Mouse (Mus musculus) urinary bladder, postnatal 36 days (tissue): ENCODE measurements at regions not wholly inside any gene's neighbourhood (a gene's known extent, or its start where the extent isn't known, plus 50 kb on each side); places are given as distances from the start of the nearest gene placed in this dataset.
A peak's percentile ranks its signal among the peaks of the same experiment; 100 is the strongest.

Source experiments
- DNase-seq, 2 experiments: peaks; one replicate each; pipeline ENCODE4 v3.0.0; 2022; ENCODE audit warnings: low spot score in 2 of 2, mixed read lengths in 1 of 2

DNA sequence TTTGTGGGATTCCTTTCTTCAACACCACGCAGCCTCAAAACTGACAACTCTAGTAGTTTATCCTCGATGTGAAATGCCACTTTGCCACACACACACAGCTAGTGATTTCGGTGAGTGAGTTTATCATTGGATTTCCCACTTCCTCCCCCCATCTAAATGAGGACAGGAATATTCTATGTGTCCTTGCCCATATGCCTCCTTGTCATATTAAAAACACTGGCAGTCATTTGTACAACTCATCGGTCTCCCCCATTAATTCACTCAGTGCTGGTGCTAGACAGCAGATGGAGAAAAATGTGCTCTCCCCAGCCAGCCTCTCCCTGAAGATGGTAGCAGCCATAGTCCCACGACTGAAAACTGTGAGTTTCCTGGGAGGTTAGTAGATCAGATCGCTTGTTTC lies 496.0 kb upstream of the Sox11 start:
- no peak for DNase-seq

DNA sequence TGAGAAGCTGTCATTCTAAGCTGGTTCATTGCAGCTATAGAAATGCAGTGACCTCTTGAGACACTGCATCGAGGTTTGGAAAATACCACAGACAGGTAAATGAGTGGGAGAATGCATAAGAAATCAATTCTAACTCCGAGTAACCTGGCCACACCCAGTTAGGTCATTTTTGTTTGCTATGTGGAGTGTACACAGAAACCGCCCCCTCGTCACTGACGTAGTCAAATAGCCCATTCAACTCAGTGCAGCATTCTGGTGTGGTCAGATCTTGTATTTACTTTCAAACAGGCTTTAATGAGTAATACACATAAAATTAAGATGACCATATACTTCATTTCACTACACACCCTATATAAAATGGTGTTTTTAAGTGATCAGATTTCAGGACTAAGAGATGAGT lies 483.8 kb upstream of the Sox11 start:
- DNase-seq, result peak; percentile 49 to 63

DNA sequence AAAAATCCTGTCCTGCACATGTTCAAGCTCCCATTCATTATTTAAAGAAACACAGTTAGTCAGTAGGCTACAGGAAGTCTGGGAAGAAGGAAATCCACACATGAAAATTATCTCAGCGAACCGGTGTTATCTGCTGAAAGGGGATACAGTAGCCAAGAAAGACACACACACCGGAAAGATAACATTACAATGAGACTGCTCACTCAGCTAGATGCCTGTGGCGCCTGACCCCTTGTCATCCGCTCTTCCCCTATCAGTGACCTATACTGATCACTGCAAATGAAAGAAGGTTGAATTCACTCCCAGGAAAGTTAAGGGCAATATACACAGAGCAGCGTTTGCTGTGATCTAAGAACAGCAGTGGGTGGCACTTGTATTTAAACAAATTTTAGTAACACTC lies 481.0 kb upstream of the Sox11 start:
- DNase-seq, result no peak

DNA sequence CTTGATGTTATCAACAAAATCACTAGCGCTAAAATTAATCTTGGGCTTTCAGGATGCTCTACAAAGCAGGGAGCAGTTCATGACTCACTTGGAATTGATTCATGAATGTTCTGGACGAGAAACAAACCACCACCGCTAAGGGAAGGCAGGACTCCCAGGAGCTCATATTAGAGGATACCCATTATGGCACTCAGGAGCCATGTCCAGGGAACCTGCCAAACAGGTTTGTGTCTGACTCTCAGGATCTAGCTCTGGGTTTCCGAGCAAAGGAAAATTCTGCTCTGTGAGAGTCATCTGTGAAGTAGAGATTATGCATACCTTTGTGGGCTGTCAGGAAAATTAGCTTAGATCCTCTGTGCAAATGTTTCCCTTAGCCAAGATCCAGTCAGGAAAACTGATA lies 454.3 kb upstream of the Sox11 start:
- DNase-seq, result peak in 1 of 2 experiments; percentile 12

DNA sequence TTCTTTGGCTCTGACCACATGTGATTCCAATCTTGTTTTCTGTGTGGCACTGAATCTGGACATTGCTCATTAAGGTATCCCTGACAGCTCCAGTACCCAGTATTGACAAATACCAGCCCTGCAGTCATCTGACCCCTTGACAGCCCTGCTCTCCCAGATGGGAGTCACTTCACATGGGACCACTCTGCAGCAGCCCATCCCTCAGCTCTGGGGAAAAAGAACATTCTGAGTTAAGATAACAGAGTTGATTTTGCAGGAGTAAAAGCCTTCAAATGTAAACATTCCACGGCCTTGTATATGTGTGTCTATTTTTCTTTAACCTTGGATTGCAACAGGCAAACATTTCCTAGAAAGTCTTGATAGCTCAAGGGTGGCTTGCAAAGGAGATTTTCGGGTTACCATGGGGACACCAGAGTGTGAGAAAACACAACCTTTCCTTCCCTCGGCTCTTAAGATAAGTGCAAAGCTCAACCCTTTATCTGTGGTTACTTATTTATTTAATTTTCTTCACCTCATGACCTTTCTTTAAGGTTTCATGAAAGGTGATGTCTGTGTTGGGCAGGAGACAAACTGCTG lies 444.4 kb upstream of the Sox11 start:
- no peak for DNase-seq

DNA sequence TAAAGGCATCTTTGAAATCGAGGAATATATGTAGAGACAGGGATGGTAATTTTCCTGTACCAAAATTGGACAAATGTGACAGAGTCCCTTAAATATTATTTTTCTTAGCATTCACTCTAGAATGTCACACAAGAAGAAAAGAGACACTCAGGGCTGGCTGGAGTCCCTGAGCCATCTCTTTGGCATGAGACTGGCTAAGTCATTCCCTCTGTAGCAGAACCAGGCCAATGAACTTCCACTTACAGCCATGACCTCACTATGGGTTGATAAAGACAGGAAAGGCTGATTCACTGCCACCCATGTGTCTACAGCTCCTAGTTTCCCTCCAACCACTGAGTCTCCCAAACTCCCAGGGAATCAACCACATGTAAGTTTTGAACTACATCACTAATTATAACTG lies 438.4 kb upstream of the Sox11 start:
- DNase-seq, result no peak

DNA sequence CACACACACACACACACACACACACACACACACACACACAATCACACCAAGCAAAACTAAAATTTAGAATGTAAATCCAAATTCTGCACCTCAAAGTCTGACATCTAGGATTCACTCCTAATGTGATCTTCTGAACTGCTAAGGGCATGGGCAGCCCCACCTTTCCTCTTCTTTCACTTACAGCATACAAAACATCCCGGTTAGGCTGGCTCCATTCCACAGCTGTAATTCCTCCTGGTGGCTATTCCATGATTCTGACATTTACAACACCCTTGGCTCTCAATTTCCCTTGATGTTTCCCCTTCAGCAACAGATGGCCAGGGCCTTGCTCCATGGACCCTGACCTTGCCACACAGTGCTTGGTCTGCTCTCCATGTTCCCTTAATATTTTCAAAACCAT lies 423.6 kb upstream of the Sox11 start:
- no peak for DNase-seq

DNA sequence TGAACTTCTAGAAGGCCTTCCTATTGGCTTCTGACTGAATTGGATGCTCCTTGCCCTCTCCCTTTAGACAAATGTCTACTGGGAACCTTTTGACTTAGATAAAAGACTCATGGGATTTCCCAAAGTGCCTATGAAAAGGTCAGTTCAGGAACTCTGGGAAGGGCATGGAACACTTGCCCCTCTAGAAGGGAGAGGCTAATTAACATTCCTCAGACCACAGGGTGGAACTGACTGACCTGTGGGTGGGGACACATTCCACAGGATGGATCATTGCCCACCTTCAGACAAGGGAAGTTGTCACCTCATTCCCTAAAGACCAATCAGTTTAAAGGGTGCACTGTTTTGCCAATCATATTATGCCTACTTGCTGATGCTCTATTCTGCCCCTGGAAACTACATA lies 416.6 kb upstream of the Sox11 start:
- no peak for DNase-seq

DNA sequence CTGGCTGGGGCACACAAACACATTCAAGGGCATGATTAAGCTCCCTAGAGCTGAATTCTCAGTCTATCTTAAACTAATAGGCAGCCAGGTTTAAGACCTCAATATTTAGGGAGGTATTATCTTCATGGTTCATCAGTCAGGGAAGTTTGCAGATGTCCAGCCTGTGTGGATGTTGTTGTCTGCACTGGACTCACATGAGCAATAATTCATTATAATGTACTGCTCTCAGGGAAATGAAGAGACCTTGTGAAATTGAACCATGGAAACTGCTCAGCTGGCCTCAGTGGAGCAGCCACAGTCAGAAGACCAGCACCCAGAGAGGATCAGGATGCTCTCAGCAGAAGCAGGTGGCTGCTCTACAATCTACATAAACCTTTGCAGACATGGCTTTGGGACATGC lies 415.3 kb upstream of the Sox11 start:
- DNase-seq, result no peak

DNA sequence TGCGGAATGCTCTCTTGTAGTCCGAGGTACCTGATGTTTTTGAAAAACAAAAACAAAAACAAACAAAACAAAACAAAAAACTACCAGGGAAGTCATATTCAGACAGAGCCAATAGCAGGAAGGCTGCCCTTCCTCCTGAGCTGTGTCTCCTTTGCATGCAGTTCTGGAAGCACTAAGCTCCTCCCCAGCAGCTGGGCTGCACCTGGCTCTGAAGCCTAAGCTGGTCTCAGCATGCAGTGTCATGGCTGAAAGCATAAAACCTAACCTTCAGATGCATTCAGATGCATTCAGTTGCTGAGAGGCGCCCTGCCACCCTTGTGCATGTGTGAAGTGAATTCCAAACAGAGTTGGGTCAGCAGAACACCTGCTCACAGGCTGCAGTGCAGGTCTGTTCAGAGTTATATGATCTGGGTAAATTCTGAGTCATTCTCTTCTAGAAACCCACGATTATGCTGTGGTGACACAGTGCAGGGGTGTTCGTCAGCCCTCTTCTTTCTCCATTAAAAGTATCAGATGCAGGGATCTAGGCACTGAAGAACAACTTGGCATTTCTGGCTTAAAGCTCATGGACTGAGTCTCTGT lies 382.3 kb upstream of the Sox11 start:
- no peak for DNase-seq

DNA sequence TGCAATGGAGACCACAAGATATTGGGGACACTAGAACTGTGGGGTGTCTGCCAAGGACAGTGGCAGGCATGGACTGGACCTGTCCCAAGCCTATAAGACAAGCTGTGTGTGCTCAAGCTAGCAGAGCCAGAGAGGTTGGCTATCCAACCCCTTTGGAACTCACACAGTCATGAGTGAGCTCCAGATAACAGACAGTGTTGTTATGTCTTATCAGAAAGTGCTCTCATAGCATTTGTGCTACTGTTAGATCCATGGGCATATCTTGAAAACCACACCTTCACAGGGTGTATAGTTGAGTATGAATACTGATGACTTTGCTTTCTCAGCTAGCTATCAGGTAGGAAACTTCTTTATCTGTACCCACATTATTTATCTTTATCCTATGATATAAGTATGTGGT lies 338.1 kb upstream of the Sox11 start:
- no peak for DNase-seq

DNA sequence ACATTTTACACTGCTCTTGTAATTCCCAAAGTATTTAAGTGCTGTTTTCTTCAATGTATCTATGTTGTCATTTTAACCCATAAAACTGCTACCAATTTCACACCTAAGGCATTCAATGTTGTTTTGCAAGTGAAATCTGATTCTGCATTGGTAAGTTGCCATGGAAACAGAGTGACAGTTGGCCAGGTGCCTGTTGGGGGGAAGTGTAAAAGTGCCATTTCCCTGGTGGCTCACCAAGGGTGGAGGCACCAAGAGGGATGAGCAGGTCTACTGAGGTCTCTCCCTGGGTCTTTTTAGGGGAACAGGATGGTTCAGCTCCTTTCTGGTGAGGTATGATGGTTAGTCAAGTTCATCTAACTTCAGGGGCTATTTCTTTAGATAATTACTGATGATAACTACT lies 331.0 kb upstream of the Sox11 start:
- DNase-seq, result no peak

DNA sequence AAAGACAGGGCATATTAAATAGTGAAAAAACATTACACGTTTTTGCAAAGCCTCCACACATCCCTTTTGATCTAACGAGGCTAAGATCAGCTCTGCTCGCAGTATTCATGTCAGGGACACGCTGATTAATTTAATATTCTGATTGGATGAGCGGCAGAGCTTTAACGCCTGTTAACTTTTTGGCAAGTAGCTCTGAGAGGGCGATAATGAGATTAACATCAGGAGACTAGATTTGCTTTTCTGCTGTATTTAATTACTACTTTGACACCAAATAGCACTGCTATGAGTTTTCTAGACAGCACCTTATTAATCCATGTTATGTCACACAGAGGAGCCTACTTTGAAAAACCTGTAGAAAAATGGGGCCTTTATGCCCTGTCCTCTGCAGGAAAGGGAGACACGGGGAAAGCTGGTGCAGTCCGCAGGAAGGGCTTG lies 328.3 kb upstream of the Sox11 start:
- DNase-seq, result no peak

DNA sequence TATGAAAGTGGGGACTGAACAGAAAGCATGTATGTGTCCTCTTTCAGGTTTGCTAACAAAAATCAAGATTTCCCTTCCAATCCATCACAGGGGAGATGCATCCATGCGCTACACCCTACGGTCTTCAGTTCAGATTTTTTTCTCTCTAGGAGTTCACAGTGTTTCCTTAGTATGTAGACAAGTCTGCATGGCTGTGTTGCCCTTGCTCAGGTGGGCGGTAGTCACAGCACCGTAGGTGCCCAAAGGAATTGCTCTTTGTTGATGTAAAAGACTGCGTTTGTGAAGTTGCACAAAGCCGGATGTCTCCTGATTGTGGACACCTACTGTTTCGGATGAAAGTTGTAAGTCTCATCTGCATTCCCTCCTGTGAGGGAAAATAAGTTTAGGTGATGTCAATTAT lies 327.8 kb upstream of the Sox11 start:
- DNase-seq, result no peak

DNA sequence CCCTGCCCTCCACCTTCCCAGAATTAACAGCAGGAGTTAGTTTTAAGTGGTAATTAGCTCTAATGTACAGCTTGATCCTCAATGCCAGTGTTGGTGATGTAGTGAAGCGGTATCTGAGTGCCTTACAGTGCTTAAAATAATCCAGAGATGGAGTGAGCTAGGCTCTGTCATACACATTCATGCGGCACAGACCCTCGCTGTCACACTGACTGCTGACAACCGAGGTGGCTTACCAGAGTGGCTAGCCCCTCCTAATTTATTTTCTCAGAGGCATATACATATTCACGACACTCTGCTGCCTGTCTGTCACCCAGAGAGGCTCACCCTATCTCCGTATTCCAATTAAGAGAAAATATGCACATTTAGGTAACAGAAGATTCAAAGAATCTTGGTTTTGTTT lies 327.2 kb upstream of the Sox11 start:
- no peak for DNase-seq

DNA sequence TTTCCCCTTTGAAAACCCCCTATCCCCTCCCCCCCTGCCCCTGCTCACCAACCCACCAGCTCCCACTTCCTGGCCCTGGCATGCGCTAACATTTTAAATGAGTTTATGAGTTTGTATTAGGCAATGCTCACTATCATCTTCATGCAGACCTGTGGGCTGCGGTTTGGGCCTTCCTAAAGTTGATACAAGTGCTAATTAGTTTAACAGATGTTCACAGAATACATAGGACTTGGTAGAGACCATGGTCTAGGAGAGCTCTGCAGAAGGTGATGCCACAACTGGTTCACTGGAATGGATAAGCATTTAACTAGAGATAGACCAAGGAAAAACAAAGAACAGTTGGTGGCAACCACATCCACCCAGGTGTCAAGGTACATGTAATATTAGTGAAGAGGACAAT lies 324.1 kb upstream of the Sox11 start:
- DNase-seq, result no peak

DNA sequence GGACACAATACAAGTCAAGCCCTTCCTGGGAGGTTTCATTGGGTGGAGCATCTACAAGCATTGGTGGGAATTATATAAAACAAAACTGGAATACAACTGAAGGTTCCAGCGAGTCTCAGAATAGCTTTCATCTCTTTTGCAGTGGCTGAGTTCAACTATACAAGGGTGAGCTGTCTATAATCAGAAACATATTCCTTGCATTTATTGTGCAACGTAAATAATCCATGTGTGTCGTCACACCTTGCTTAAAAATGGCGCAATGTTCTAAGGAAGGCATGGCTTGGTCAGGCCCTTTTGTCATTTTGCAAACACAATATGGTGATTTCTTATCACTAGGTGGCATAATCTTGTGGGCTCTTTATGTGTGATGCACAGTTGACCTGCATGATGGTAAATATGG lies 320.8 kb upstream of the Sox11 start:
- DNase-seq, result no peak

DNA sequence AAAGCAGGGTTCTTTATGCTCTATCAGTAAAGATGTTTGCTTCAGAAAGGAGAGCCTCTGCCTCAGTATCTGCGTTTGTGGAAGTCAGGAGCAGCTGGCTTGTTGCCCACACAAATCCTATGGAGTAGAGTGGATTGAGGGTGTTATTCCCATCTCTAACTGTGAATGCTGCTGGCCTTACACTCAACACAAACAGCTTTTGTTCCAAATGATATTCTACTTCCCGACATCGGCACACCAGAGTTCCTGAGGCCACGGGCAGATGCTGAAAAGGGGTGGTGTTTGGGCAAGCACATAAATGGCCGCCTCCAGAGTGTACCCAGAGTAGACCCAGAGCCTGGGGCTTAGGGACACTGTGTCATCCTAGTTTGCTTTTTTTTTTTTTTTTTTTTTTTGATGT lies 320.3 kb upstream of the Sox11 start:
- no peak for DNase-seq

DNA sequence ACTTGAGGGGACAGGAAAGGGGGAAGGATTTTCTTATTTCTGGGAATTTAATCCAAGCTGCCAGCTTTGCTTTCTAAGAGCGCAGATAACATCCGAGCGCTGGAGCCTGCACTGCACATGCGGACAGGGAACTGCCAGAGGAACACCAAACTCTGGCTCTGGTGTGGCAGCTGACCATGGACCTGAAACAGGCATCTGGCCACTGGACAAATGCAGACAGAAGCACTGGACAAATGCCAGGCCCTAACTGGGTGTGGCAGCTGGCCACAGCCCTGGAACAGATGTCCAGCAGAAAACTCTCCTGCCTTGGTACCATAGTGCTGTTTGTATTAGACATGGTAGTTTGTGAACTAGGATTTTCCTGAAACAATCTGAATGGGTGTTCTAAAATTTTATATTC lies 315.2 kb upstream of the Sox11 start:
- DNase-seq, result peak in 1 of 2 experiments; percentile 8

DNA sequence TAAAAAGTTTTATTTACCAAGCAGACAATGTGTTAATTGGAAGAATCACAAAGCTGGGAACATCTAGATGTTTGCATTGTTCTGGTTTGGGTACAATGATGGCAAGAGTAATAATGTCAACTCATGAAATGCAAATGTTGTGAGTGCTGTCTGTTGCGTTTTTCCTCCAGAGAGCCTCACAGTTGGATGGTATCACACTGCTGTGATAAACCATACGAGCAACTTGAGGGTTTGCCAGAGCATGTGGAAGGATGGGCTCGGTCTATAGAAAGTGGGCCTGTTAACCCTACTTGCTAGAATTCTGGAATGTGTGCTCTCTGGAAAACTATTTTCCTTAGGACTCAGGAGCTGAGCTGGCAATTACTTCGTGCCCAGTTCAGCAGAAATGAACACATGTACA lies 311.2 kb upstream of the Sox11 start:
- DNase-seq, result no peak

DNA sequence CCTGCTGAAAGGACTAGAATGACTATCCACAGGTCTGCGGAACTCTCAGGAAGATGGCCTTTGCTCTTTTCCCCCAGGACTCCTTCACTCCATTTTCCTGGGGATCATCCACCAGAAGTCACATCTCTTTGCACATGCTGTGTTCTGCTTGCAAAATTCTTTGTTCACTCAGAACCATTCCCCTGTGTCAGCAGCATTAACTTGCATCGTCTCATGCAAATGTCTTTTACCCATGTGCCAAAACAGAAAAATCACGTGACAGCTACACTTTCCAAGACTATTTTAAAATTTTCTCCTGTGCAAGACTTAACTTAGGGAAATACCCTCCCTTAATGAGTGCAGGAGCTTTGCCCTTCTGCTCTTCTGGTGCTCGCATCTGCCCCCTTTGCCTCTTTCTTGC lies 306.2 kb upstream of the Sox11 start:
- DNase-seq, result no peak

DNA sequence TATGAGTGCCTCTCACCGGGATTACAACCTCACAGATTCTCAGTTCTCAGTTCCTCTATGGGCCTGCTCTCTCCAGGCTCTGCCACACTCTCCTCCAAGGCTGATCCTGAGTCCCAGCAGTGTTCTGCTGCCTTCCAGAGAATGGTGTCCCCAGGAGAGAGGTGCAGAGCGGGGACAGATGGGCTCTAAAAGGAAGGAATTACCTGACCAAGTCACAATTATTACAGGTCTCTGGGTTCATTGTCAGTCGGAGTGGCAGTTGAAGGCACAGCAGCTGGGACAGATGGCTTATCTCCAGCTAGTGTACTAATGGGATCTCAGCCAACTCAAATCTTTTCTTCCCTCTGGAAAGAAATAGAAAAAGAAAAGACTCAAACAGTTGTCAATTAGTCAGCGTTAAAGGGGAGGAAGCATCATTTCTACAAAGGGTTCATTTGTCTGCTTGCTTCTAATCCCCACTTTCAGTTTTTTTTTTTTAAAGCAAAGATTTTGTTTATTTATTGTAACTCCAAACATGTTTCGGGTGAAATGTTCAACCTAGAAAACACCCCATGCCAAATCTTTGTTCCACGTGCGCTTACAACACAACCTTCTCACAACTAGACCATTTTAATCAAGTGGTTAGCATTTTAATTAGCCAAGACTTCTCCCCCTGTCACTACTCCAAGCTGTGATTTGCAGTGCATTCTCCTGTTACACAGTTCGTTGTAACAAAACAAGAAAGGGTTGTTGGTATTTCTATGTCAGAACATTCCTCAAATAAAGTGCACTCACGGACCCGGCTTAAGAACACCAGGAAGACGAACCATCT lies 304.3 kb upstream of the Sox11 start:
- DNase-seq, result no peak

DNA sequence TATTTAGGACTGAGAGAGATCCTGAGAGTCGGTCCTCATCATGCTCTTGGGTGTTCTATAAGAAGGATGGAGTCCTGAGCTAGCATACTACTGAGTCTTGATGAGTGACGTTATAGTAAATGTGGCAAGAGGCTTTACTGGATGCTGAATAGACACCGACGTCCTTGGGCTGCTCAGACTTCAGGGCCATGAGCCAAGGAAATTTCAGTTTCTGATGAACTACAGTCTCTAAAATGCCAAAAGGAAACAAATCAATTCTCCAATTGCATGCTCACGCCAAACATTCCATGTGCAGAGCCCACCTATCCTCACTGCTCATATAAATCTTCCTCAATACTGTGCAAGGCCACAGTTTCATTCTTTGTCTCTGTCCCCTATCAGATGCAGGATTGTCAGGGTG lies 277.2 kb upstream of the Sox11 start:
- DNase-seq, result no peak
